Mouse (Mus musculus) lung, postnatal 0 days (tissue): ENCODE measurements around the gene Spata1. TPM values are rescaled to one million over a fixed set of nuclear protein-coding genes. Genes with fewer than 3 reads are reported as not detected.

Experiments used
- ATAC-seq: fragments of 200-750 bp; cut with Nextera tagmentation; 2 replicates; pipeline ENCODE4 v1.8.0; 2017; ENCODE audit warnings: moderate library complexity
- DNase-seq: peaks from one replicate; pipeline ENCODE4 v3.0.0-alpha.2; 2016; ENCODE audit warnings: low spot score
- H3K27ac ChIP-seq: fragments of 300-500 bp; sonication (generic); 2 replicates; pipeline ENCODE4 v1.5.1; 2014; ENCODE audit warnings: antibody characterized with exemption, mild to moderate bottlenecking, low read length, mixed read lengths
- H3K27me3 ChIP-seq: fragments of 300-500 bp; sonication (generic); replicated peaks from 2 replicates; pipeline ENCODE4 v1.6.1; 2014; ENCODE audit warnings: low read length, mixed read lengths; ENCODE audit not compliant: insufficient read depth
- H3K36me3 ChIP-seq: fragments of 300-500 bp; sonication (generic); 2 replicates; pipeline ENCODE4 v1.6.1; 2014; ENCODE audit warnings: low read length, mixed read lengths; ENCODE audit not compliant: insufficient read depth
- H3K4me1 ChIP-seq: fragments of 300-500 bp; sonication (generic); 2 replicates; pipeline ENCODE4 v1.6.1; 2014; ENCODE audit warnings: antibody characterized with exemption, low read depth, low read length, mixed read lengths; ENCODE audit not compliant: insufficient read depth
- H3K4me2 ChIP-seq: fragments of 300-500 bp; sonication (generic); replicated peaks from 2 replicates; pipeline ENCODE4 v1.6.1; 2014; ENCODE audit warnings: low read depth, mild to moderate bottlenecking, low read length, moderate library complexity, mixed read lengths
- H3K4me3 ChIP-seq: fragments of 300-500 bp; sonication (generic); 2 replicates; pipeline ENCODE4 v1.5.1; 2014; ENCODE audit warnings: low read depth, low read length
- H3K9ac ChIP-seq: fragments of 300-500 bp; sonication (generic); replicated peaks from 2 replicates; pipeline ENCODE4 v1.6.1; 2014; ENCODE audit warnings: low read depth, mild to moderate bottlenecking
- H3K9me3 ChIP-seq: fragments of 300-500 bp; sonication (generic); 2 replicates; pipeline ENCODE4 v1.6.1; 2016; ENCODE audit warnings: low read length, mixed read lengths
- CTCF ChIP-seq: IDR thresholded peaks from 2 replicates; pipeline ENCODE4 v1.5.1; 2016; ENCODE audit warnings: antibody characterized with exemption, mild to moderate bottlenecking
- EP300 ChIP-seq: IDR thresholded peaks from 2 replicates; pipeline ENCODE4 v1.6.1; 2016; ENCODE audit warnings: antibody characterized with exemption, mild to moderate bottlenecking, control low read depth
- WGBS: fragments of 180-500 bp; shearing (Covaris S2); extraction: QIAGEN DNeasy Blood & Tissue Kit; methylation state at CpG from one replicate; pipeline ENCODE4 v1.1.7; 2014; 5-methylcytosine and 5-hydroxymethylcytosine counted together
- polyA plus RNA-seq: library from polyadenylated mRNA; unstranded; fragments of >200 nt; fragmentation: Nextera tagmentation; extraction: Ambion mirVana; gene quantifications from 2 replicates; pipeline ENCODE4 v1.2.1, GENCODE M21; 2015

Gene Spata1
- polyA plus RNA-seq, 1 experiment from 2014 or later: 4.4 TPM

GRCm38 (mm10) chr3:146449745-146450250, 49.8 kb downstream of the Spata1 start, which contains the start of gene Ctbs:
TSS of gene Ctbs (plus strand) at chr3:146449795.
- Histone ChIP-seq H3K4me3 (peak within 1 kb of the TSS; percentile 68), H3K27ac (peak within 1 kb of the TSS; percentile 93), H3K4me2 (peak within 1 kb of the TSS; percentile 73), H3K9me3 (no peaks in the 10 kb centered on the region), H3K36me3 (no peaks in the 10 kb centered on the region), H3K4me1 (peaks cover 5% of the 10 kb centered on the region; the same call in 1 of the 2 replicates), H3K27me3 (no peaks in the 10 kb centered on the region), H3K9ac (peak within 1 kb of the TSS; percentile 74)
- no peak for TF ChIP-seq CTCF
- no peak for TF ChIP-seq EP300
- DNase-seq (no peak), ATAC-seq (no peak)
- WGBS: 41% methylated on average over 9 of the region's 9 CpGs

- TF ChIP-seq CTCF: no peak
- TF ChIP-seq EP300: no peak
- no peak overlapping the region for H3K9ac ChIP-seq
- no peak for ATAC-seq
- no peaks in the 10 kb centered on the region for H3K36me3 ChIP-seq
- 58% methylated on average over 6 of the region's 6 CpGs for WGBS
- H3K27me3 ChIP-seq: no peaks in the 10 kb centered on the region
- peaks cover 5% of the 10 kb centered on the region; the same call in 1 of the 2 replicates for H3K4me1 ChIP-seq
- no peaks in the 10 kb centered on the region for H3K9me3 ChIP-seq
- H3K27ac ChIP-seq: peak overlapping the region; percentile 83; the same call in 1 of the 2 replicates
- DNase-seq: no peak
- no peak overlapping the region for H3K4me2 ChIP-seq
- H3K4me3 ChIP-seq: no peak overlapping the region
Measured at GRCm38 (mm10) chr3:146448969-146449368, 50.6 kb downstream of the Spata1 start.

- no peak overlapping the region for H3K4me3 ChIP-seq
- ATAC-seq (no peak), DNase-seq (no peak)
- H3K4me1 ChIP-seq: peaks cover 5% of the 10 kb centered on the region; the same call in 1 of the 2 replicates
- H3K4me2 ChIP-seq: no peak overlapping the region
- H3K9me3 ChIP-seq: no peaks in the 10 kb centered on the region
- H3K36me3 ChIP-seq: no peaks in the 10 kb centered on the region
- H3K27ac ChIP-seq: peak overlapping the region; percentile 83
- TF ChIP-seq CTCF (no peak), EP300 (no peak)
- WGBS: 79% methylated on average over 10 of the region's 10 CpGs
- no peaks in the 10 kb centered on the region for H3K27me3 ChIP-seq
- H3K9ac ChIP-seq: no peak overlapping the region
Measured at GRCm38 (mm10) chr3:146448372-146448771, 51.2 kb downstream of the Spata1 start.

- H3K9ac ChIP-seq: no peak overlapping the region
- DNase-seq: peak; percentile 76
- H3K27me3 ChIP-seq: no peaks in the 10 kb centered on the region
- no peak overlapping the region for H3K4me3 ChIP-seq
- H3K36me3 ChIP-seq: no peaks in the 10 kb centered on the region
- H3K27ac ChIP-seq: peak overlapping the region; percentile 83
- H3K4me1 ChIP-seq: peaks cover 5% of the 10 kb centered on the region; the same call in 1 of the 2 replicates
- WGBS: 61% methylated on average over 3 of the region's 3 CpGs
- ATAC-seq: peak; percentile 67
- H3K4me2 ChIP-seq: no peak overlapping the region
- TF ChIP-seq EP300 (peak; percentile 97), CTCF (no peak)
- no peaks in the 10 kb centered on the region for H3K9me3 ChIP-seq
Measured at GRCm38 (mm10) chr3:146447598-146447997, 52.0 kb downstream of the Spata1 start.

GRCm38 (mm10) chr3:146447156-146447555, 52.4 kb downstream of the Spata1 start:
- 71% methylated on average over 5 of the region's 5 CpGs for WGBS
- Histone ChIP-seq H3K4me1 (peaks cover 5% of the 10 kb centered on the region; the same call in 1 of the 2 replicates), H3K27me3 (no peaks in the 10 kb centered on the region), H3K27ac (peak overlapping the region; percentile 57), H3K4me3 (no peak overlapping the region), H3K9me3 (no peaks in the 10 kb centered on the region), H3K4me2 (no peak overlapping the region), H3K36me3 (no peaks in the 10 kb centered on the region), H3K9ac (no peak overlapping the region)
- ATAC-seq (no peak), DNase-seq (no peak)
- TF ChIP-seq EP300: no peak
- TF ChIP-seq CTCF: no peak

- TF ChIP-seq CTCF (no peak), EP300 (no peak)
- Histone ChIP-seq H3K9me3 (no peaks in the 10 kb centered on the region), H3K9ac (no peak overlapping the region), H3K4me3 (no peak overlapping the region), H3K36me3 (0 out of 2 replicates have a peak, but pooled peaks cover 2% of the 10 kb centered on the region), H3K27me3 (no peaks in the 10 kb centered on the region), H3K27ac (no peak overlapping the region), H3K4me1 (no peaks in the 10 kb centered on the region; the same call in 1 of the 2 replicates), H3K4me2 (no peak overlapping the region)
- ATAC-seq (no peak), DNase-seq (no peak)
- 86% methylated on average over 7 of the region's 7 CpGs for WGBS
Measured at GRCm38 (mm10) chr3:146444880-146445279, 54.7 kb downstream of the Spata1 start.
